Mouse (Mus musculus) neural tube, embryonic 12.5 days (tissue): ENCODE measurements around the gene Rnf103. TPM values are rescaled to one million over a fixed set of nuclear protein-coding genes. Genes with fewer than 3 reads are reported as not detected.
A peak's percentile ranks its signal among the peaks of the same experiment; 100 is the strongest.
"Not testable (repeated sequence)": the region's sequence is repeated elsewhere in the genome, so short reads cannot be mapped to it uniquely, and the experiment has no call there.

ENCODE experiments used
- ATAC-seq: fragments of 200-750 bp; cut with Nextera tagmentation; 2 replicates; pipeline ENCODE4 v1.8.0; 2017; ENCODE audit warnings: low read depth, mild to moderate bottlenecking, moderate TSS enrichment, moderate library complexity; ENCODE audit not compliant: low FRiP score
- H3K27ac ChIP-seq: fragments of 300-500 bp; sonication (generic); 2 replicates; pipeline ENCODE4 v1.5.1; 2016
- H3K27me3 ChIP-seq: fragments of 300-500 bp; sonication (generic); replicated peaks from 2 replicates; pipeline ENCODE4 v1.6.1; 2016; ENCODE audit warnings: mild to moderate bottlenecking
- H3K36me3 ChIP-seq: fragments of 300-500 bp; sonication (generic); 2 replicates; pipeline ENCODE4 v1.6.1; 2016; ENCODE audit warnings: mild to moderate bottlenecking
- H3K4me1 ChIP-seq: fragments of 300-500 bp; sonication (generic); 2 replicates; pipeline ENCODE4 v1.6.1; 2016
- H3K4me2 ChIP-seq: fragments of 300-500 bp; sonication (generic); replicated peaks from 2 replicates; pipeline ENCODE4 v1.6.1; 2016; ENCODE audit warnings: mild to moderate bottlenecking
- H3K4me3 ChIP-seq: fragments of 300-500 bp; sonication (generic); 2 replicates; pipeline ENCODE4 v1.5.1; 2016
- H3K9ac ChIP-seq: fragments of 300-500 bp; sonication (generic); 2 replicates; pipeline ENCODE4 v1.6.1; 2016; ENCODE audit warnings: mild to moderate bottlenecking
- H3K9me3 ChIP-seq: fragments of 300-500 bp; sonication (generic); 2 replicates; pipeline ENCODE4 v1.6.1; 2016; ENCODE audit warnings: mild to moderate bottlenecking
- WGBS: fragments of 180-500 bp; shearing (Covaris S2); methylation state at CpG from one replicate; pipeline ENCODE4 v1.1.7; 2016; 5-methylcytosine and 5-hydroxymethylcytosine counted together
- polyA plus RNA-seq: library from polyadenylated mRNA; unstranded; fragments of >200 nt; fragmentation: Nextera tagmentation; extraction: Ambion mirVana; gene quantifications from 2 replicates; pipeline ENCODE4 v1.2.1, GENCODE M21; 2016

The Rnf103 gene
- polyA plus RNA-seq, result 27.0 and 28.4 TPM in 2 replicates

GRCm38 (mm10) chr6:71493675-71494340 is at the start of gene Rnf103:
Gene Rnf103, plus strand, starts transcription at chr6:71493894.
- H3K27ac ChIP-seq, result peak within 1 kb of the TSS; percentile 98
- WGBS, result under 1% methylated on average over 74 of the region's 79 CpGs
- H3K4me2 ChIP-seq, result peak within 1 kb of the TSS; percentile 74
- no peaks in the 10 kb centered on the region for H3K36me3 ChIP-seq
- no peaks in the 10 kb centered on the region for H3K9me3 ChIP-seq
- H3K27me3 ChIP-seq, result no peaks in the 10 kb centered on the region
- peak within 1 kb of the TSS; percentile 98 for H3K9ac ChIP-seq
- peaks cover 8% of the 10 kb centered on the region for H3K4me1 ChIP-seq
- ATAC-seq, result peak; percentile 98
- peak within 1 kb of the TSS; percentile 92 for H3K4me3 ChIP-seq

- H3K9ac ChIP-seq, result no peak overlapping the region
- H3K36me3 ChIP-seq, result no peaks in the 10 kb centered on the region
- H3K9me3 ChIP-seq, result no peaks in the 10 kb centered on the region
- ATAC-seq, result no peak
- H3K4me2 ChIP-seq, result no peak overlapping the region
- H3K27me3 ChIP-seq, result no peaks in the 10 kb centered on the region
- peaks cover 6% of the 10 kb centered on the region; the same call in 1 of the 2 replicates for H3K4me1 ChIP-seq
- H3K27ac ChIP-seq, result no peak overlapping the region
- WGBS, result 68% methylated on average over 1 of the region's 1 CpGs
- no peak overlapping the region for H3K4me3 ChIP-seq
These were observed 48.9 kb upstream of the Rnf103 start for GRCm38 (mm10) chr6:71444756-71445155.

DNA sequence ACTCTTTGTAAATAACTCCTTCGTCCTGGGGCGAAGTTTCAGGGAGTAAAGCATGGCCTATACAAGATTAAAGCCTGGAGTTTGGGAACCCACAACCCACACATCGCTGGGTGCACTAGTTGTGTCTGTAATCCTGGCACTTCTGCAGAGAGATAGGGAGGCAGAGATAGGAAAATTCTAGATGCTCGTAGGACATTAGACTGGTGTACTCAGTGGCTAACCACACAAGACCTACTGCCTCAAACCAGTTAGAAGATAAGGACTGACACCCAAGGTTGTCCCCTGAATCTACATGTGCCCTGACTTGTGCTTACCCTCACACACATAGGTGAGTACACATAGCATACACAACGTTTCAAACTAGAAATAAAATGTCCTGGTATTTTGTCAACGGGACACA is 48.1 kb upstream of the Rnf103 start:
- Histone ChIP-seq H3K9ac (no peak overlapping the region), H3K4me1 (peaks cover 6% of the 10 kb centered on the region; the same call in 1 of the 2 replicates), H3K4me3 (no peak overlapping the region), H3K36me3 (no peaks in the 10 kb centered on the region), H3K9me3 (no peaks in the 10 kb centered on the region), H3K27ac (no peak overlapping the region), H3K4me2 (no peak overlapping the region), H3K27me3 (no peaks in the 10 kb centered on the region)
- no peak for ATAC-seq
- 90% methylated on average over 6 of the region's 6 CpGs for WGBS

GRCm38 (mm10) chr6:71452792-71453191 is 40.9 kb upstream of the Rnf103 start:
- Histone ChIP-seq H3K4me3 (no peak overlapping the region), H3K36me3 (no peaks in the 10 kb centered on the region), H3K9me3 (no peaks in the 10 kb centered on the region), H3K9ac (no peak overlapping the region), H3K4me2 (no peak overlapping the region), H3K4me1 (no peaks in the 10 kb centered on the region), H3K27ac (no peak overlapping the region), H3K27me3 (no peaks in the 10 kb centered on the region)
- WGBS, result 85% methylated on average over 2 of the region's 2 CpGs
- no peak for ATAC-seq

DNA sequence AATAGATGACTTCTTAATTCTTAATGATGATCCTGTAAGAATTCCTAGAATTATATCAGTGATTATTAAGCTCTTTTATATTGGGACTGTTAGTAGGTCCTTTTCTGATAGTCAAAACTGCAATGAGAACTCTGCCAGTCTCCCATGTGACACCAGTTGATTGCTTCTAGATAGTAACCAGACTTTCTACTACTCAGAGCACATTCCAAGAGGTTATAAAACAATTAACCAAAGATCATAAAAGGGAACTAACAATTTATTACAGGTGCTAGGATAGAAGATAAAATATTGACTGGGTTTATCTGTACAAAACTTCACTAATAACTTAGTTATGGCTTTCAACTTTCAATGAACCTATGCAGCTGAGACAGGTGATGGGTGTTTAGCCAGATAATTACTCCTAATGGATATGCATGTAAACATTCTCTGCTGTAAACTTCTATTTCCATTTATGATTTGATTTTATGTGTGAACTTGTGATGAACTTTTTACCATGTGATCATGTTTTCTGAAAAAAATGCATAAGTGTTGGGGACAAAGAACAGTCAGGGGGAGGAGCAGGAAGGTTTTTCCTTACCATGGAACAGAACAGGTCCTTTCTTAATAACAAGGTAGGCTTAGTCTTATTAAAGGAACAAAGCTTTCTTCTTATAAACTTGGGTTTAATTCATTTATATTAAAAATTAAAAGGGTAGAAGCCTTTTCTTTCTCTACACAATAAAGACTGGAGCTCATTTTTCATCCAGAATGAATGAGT is 39.5 kb upstream of the Rnf103 start:
- ATAC-seq, H3K9me3 ChIP-seq, H3K4me2 ChIP-seq, H3K36me3 ChIP-seq, H3K4me3 ChIP-seq, H3K27me3 ChIP-seq, H3K27ac ChIP-seq, H3K9ac ChIP-seq, H3K4me1 ChIP-seq: not testable (repeated sequence)

GRCm38 (mm10) chr6:71457956-71458608 is 35.6 kb upstream of the Rnf103 start:
- WGBS, result 76% methylated on average over 8 of the region's 8 CpGs
- Histone ChIP-seq H3K9me3 (0 out of 2 replicates have a peak, but pooled peaks cover 2% of the 10 kb centered on the region), H3K9ac (no peak overlapping the region), H3K4me2 (no peak overlapping the region), H3K4me1 (no peaks in the 10 kb centered on the region), H3K27me3 (no peaks in the 10 kb centered on the region), H3K27ac (no peak overlapping the region), H3K36me3 (no peaks in the 10 kb centered on the region), H3K4me3 (no peak overlapping the region)
- no peak for ATAC-seq

DNA sequence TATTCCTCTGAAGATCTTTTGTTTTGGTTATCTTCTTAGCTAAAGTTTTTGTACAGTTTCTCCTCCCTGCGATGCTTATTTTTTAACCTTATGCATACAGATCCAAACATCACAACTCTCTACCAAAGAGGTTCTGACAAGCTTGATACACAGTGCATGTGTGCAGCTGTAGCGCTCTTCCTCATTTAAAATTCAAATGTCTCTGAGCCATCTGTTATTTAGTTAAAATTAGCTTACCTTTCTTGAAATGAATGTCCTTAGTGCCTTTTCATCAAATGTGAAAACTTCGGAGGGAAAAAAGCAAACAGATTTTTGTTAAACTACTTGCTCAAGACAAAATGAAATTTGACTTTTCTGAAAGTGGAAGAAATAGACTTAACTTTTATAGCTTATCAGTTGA is 28.5 kb upstream of the Rnf103 start:
- Histone ChIP-seq H3K9me3 (0 out of 2 replicates have a peak, but pooled peaks cover 2% of the 10 kb centered on the region), H3K4me2 (no peak overlapping the region), H3K36me3 (no peaks in the 10 kb centered on the region), H3K27ac (no peak overlapping the region), H3K4me3 (no peak overlapping the region), H3K9ac (no peak overlapping the region), H3K27me3 (no peaks in the 10 kb centered on the region), H3K4me1 (no peaks in the 10 kb centered on the region)
- 68% methylated on average over 3 of the region's 3 CpGs for WGBS
- no peak for ATAC-seq

GRCm38 (mm10) chr6:71467766-71468165 is 25.9 kb upstream of the Rnf103 start:
- Histone ChIP-seq H3K4me1 (no peaks in the 10 kb centered on the region), H3K4me2 (no peak overlapping the region), H3K27ac (no peak overlapping the region), H3K36me3 (no peaks in the 10 kb centered on the region), H3K27me3 (no peaks in the 10 kb centered on the region), H3K4me3 (no peak overlapping the region), H3K9me3 (0 out of 2 replicates have a peak, but pooled peaks cover 2% of the 10 kb centered on the region), H3K9ac (no peak overlapping the region)
- WGBS, result 88% methylated on average over 4 of the region's 4 CpGs
- no peak for ATAC-seq

- WGBS, result 71% methylated on average over 3 of the region's 3 CpGs
- H3K27me3 ChIP-seq, result no peaks in the 10 kb centered on the region
- ATAC-seq, result no peak
- no peaks in the 10 kb centered on the region for H3K9me3 ChIP-seq
- no peak overlapping the region for H3K9ac ChIP-seq
- no peak overlapping the region for H3K4me2 ChIP-seq
- H3K4me1 ChIP-seq, result no peaks in the 10 kb centered on the region
- no peak overlapping the region for H3K27ac ChIP-seq
- no peaks in the 10 kb centered on the region for H3K36me3 ChIP-seq
- H3K4me3 ChIP-seq, result no peak overlapping the region
These were observed 24.4 kb upstream of the Rnf103 start for GRCm38 (mm10) chr6:71469291-71469690.

DNA sequence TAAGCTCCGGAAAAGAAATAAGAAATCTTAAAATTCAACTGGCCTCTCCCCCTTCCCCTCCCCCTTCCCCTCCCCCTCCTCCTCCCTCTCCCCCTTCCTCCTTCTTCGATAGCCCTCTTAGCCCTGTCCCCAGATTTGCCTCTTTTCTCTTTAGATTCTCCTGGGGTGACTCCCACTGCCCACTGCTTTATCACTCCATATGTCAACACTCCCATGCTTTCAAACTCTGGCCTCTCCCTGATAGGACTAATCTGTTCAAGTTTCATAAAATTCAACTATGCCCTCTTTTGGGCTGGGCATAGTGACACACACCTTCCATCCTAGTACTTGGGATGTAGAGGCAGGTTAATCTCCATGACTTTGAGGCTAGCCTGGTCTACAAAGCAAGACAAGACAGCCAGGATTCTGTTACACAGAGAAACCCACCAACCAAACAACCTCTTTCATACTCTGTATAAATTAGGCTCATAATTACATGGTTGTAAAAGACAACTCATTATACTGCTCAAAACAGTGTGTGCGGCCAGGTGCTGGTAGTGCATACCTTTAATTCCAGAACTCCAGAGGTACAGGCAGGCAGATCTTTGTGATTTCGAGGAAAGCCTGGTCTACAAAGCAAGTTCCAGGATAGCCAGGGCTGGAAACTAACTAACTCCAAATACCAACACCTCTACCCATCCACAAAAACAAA is 21.7 kb upstream of the Rnf103 start:
- no peaks in the 10 kb centered on the region for H3K36me3 ChIP-seq
- no peaks in the 10 kb centered on the region for H3K4me1 ChIP-seq
- no peaks in the 10 kb centered on the region for H3K27me3 ChIP-seq
- no peak overlapping the region for H3K9ac ChIP-seq
- no peak overlapping the region for H3K27ac ChIP-seq
- H3K4me3 ChIP-seq, result no peak overlapping the region
- 83% methylated on average over 4 of the region's 4 CpGs for WGBS
- H3K4me2 ChIP-seq, result no peak overlapping the region
- no peak for ATAC-seq
- no peaks in the 10 kb centered on the region for H3K9me3 ChIP-seq

DNA sequence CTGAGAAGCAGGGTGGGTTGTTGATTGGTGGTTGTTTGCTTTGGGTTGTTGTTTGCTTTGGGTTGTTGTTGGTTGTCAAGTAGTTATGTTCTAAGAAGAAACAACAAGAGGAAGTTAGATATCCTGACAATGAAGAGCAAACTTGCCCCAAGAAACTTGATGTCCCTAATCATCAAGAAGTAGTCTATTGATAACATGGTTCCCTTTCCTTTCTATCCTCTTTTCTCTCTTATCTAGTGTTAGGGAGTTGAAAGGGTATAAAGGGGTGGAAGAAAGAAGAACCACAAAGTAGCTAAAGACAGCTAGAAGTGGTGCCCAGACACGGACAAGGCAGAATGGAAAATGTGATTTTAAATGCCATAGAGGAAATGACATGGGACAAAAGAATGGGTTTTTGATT is 20.9 kb upstream of the Rnf103 start:
- Histone ChIP-seq H3K9me3 (no peaks in the 10 kb centered on the region), H3K9ac (no peak overlapping the region), H3K4me2 (no peak overlapping the region), H3K27me3 (no peaks in the 10 kb centered on the region), H3K27ac (no peak overlapping the region), H3K4me1 (no peaks in the 10 kb centered on the region), H3K36me3 (no peaks in the 10 kb centered on the region), H3K4me3 (no peak overlapping the region)
- no peak for ATAC-seq
- 78% methylated on average over 1 of the region's 1 CpGs for WGBS

GRCm38 (mm10) chr6:71475604-71476003 is 18.1 kb upstream of the Rnf103 start:
- Histone ChIP-seq H3K9ac (no peak overlapping the region), H3K36me3 (no peaks in the 10 kb centered on the region), H3K27me3 (no peaks in the 10 kb centered on the region), H3K4me1 (no peaks in the 10 kb centered on the region), H3K4me3 (no peak overlapping the region), H3K4me2 (no peak overlapping the region), H3K9me3 (no peaks in the 10 kb centered on the region), H3K27ac (no peak overlapping the region)
- no peak for ATAC-seq
- WGBS, result 95% methylated on average over 3 of the region's 3 CpGs
